Mouse (Mus musculus): Measurements from ENCODE around the gene Vdac1.
A peak's percentile ranks its signal among the peaks of the same experiment; 100 is the strongest.

Gene Vdac1

GRCm38 (mm10) chr11:52402566-52402965 is 41.9 kb downstream of the Vdac1 start:
- H3K36me3 ChIP-seq (ENCODE audit: control insufficient read depth, insufficient read depth, low read length, poor library complexity, severe bottlenecking): peaks cover 2% of the 10 kb centered on the region; the same call in 1 of the 2 replicates
- no peaks in the 10 kb centered on the region for H3K27me3 ChIP-seq (ENCODE audit: control insufficient read depth, insufficient read depth, low read length, poor library complexity, severe bottlenecking)
- DNase-seq (ENCODE audit: low read depth, low spot score): no peak

DNA sequence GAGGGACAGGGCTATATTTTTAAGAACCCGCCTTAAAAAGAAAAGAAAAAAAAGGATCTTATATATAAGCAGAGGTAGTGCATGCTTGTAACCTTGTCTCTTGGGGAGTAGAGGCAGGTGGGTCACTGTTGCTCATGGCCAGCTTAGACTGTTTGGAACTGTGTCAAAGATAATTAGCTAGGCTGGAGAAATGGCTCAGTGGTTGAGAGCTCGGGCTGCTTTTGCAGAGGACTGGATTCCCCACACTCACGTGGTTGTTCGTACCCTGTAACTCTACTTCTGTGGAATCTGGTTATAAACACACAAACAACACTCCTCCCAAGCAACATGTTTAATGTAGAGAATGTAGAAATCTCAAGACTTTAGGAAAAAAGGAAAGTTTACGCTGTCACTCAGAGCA is 43.5 kb downstream of the Vdac1 start:
- peaks cover 8% of the 10 kb centered on the region for H3K36me3 ChIP-seq (ENCODE audit: control insufficient read depth, insufficient read depth, low read length, poor library complexity, severe bottlenecking)
- no peak for DNase-seq (ENCODE audit: low read depth, low spot score)
- H3K27me3 ChIP-seq (ENCODE audit: control insufficient read depth, insufficient read depth, low read length, poor library complexity, severe bottlenecking): no peaks in the 10 kb centered on the region

DNA sequence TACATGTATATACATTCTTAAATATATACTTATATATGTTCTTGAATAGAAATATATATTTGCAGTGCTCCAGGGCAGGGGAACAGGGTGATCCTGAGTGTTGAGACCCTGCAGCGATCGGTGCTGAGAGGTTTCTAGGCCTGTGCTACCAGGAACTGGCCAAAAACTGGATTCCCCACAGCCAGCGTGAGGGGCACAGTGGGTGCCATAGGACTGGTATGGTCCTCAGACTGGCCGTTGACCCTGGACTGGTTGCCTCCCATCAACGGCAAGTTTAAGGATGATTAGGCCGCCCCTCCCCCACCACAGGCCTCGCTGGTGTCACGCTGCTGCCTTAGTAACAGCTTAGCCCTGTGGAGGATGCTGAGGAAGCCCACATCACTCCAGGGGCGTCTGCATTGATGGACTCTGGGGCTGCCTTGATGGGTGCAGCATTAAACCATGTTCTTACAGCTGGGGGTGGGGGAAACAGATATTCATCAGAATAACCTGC is 44.6 kb downstream of the Vdac1 start:
- no peak for DNase-seq (ENCODE audit: low read depth, low spot score)
- Histone ChIP-seq H3K27me3 (ENCODE audit: control insufficient read depth, insufficient read depth, low read length, poor library complexity, severe bottlenecking) (no peaks in the 10 kb centered on the region), H3K36me3 (ENCODE audit: control insufficient read depth, insufficient read depth, low read length, poor library complexity, severe bottlenecking) (peaks cover 8% of the 10 kb centered on the region)

- Histone ChIP-seq H3K36me3 (ENCODE audit: control insufficient read depth, insufficient read depth, low read length, poor library complexity, severe bottlenecking) (peaks cover 8% of the 10 kb centered on the region), H3K27me3 (ENCODE audit: control insufficient read depth, insufficient read depth, low read length, poor library complexity, severe bottlenecking) (no peaks in the 10 kb centered on the region)
- DNase-seq (ENCODE audit: low read depth, low spot score): no peak
These were observed 48.7 kb downstream of the Vdac1 start for GRCm38 (mm10) chr11:52409316-52409715.

GRCm38 (mm10) chr11:52418358-52418757 is 57.7 kb downstream of the Vdac1 start:
- no peak for DNase-seq (ENCODE audit: low read depth, low spot score)
- H3K27me3 ChIP-seq (ENCODE audit: control insufficient read depth, insufficient read depth, low read length, poor library complexity, severe bottlenecking): no peaks in the 10 kb centered on the region
- no peaks in the 10 kb centered on the region for H3K36me3 ChIP-seq (ENCODE audit: control insufficient read depth, insufficient read depth, low read length, poor library complexity, severe bottlenecking)

GRCm38 (mm10) chr11:52419246-52419645 is 58.6 kb downstream of the Vdac1 start:
- DNase-seq (ENCODE audit: low read depth, low spot score): no peak
- Histone ChIP-seq H3K36me3 (ENCODE audit: control insufficient read depth, insufficient read depth, low read length, poor library complexity, severe bottlenecking) (no peaks in the 10 kb centered on the region), H3K27me3 (ENCODE audit: control insufficient read depth, insufficient read depth, low read length, poor library complexity, severe bottlenecking) (no peaks in the 10 kb centered on the region)

DNA sequence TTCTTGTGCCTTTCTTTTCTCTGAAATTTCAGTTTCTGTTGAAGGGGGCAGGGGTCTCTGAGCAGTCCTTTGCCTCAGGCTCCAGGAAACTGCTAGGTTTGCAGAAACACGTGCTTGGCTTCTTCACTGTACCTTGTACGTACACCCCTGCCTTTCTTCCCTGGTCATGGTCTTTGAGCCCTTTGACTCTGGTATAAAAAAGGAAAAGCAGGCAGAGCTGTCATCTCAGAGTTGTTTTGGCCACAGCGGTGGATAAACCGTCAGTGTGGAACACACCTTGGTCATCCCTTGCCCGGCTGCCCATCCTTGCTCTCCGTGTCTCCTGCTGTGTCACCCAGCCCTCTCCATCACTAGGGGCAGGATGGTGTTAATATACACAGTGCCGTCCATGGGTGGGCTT is 59.2 kb downstream of the Vdac1 start:
- no peak for DNase-seq (ENCODE audit: low read depth, low spot score)

DNA sequence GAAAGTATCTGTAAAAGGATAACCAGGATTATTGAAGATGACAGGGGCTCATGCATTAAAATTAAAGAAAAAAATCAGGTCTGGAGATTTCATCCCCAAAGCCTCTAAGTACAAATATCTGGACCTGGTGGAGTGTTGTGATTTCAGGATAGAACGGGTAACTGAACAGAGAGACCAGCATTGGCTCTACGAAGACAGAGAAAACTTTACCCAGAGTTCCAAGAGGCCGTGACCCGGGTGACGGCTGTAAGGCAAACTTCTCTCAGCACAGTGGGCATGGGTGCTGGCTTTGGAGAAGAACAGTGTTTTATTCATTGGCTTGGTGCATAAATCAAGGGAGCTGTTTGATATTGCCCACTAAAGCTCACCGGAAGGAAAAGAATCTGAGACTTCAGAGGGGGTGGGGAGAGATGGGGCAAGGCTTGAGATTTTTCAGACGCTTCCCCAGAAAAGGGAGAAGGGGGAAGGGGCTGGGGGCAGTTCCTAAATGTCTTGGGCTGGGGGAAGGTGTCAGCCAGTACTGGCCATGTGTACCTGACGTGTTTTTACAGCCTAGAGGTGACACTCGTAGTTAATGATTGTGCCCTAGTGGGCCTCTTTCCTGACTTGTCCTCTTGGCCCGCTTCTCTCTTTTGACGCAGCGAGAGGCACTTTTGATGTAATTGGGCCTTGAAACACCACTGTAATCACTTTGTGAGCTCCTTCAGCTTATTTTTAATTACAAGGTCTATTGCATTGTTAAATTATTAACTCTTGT is 59.8 kb downstream of the Vdac1 start:
- Histone ChIP-seq H3K27me3 (ENCODE audit: control insufficient read depth, insufficient read depth, low read length, poor library complexity, severe bottlenecking) (no peaks in the 10 kb centered on the region), H3K36me3 (ENCODE audit: control insufficient read depth, insufficient read depth, low read length, poor library complexity, severe bottlenecking) (no peaks in the 10 kb centered on the region)
- DNase-seq (ENCODE audit: low read depth, low spot score): no peak

More for the DNA sequence above, 59.2 kb downstream of the Vdac1 start:
- Histone ChIP-seq H3K36me3 (ENCODE audit: control insufficient read depth, insufficient read depth, low read length, poor library complexity, severe bottlenecking) (no peaks in the 10 kb centered on the region), H3K27me3 (ENCODE audit: control insufficient read depth, insufficient read depth, low read length, poor library complexity, severe bottlenecking) (no peaks in the 10 kb centered on the region)

DNA sequence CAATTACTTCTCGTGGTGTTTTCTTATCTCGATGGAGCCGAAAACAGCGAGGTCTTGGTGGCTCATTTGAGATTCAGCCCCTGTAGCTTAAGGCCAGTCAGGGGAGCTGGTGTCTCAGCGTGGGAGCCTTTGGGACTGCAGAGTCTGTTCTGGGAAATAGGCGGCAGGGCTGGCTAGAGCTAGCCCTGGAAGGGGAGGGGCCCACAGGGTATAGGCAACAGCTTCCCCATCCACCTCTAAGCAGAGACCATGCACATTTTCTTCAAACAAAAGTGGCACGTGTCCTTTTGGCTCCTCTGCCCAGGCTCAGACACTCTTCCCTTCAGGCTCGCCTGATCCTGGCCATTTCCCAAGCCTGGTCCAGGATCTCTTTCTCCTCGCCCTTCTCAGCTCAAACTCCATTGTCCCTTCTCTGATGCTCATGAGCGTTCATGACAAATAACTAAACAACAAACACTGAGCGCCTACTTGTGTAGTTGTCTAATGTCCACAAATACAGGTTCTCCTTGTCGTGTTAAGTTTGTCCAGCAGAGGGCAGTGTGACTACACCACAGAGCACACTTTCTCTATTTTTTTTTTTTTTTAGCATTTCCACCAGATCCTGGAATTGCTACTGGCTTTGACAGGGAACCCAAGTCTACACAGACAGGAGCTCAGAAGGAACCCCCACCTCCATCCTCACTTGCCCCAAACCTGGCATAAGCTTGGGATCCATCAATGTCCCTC is 60.6 kb downstream of the Vdac1 start:
- Histone ChIP-seq H3K36me3 (ENCODE audit: control insufficient read depth, insufficient read depth, low read length, poor library complexity, severe bottlenecking) (no peaks in the 10 kb centered on the region), H3K27me3 (ENCODE audit: control insufficient read depth, insufficient read depth, low read length, poor library complexity, severe bottlenecking) (no peaks in the 10 kb centered on the region)
- peak; percentile 76 for DNase-seq (ENCODE audit: low read depth, low spot score)

DNA sequence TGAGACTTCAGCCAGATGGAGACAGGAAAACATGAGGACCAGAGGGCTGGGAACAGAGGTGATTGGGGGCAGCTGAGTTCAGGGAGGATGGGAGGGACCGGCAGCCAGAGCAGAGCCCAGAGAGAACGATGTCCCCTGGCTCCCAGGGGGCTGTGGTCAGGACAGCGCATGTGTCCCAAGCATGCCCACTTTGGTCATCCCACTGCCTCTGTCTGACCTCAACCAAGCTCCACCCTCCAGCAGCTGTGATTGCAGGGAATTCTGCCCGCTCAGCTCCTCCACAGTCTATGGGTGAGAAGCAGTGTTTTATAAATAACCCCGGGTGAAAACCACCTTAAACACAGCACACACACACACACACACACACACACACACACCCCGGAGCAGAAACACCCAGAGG is 68.8 kb downstream of the Vdac1 start:
- no peak for DNase-seq (ENCODE audit: low read depth, low spot score)
- H3K36me3 ChIP-seq (ENCODE audit: control insufficient read depth, insufficient read depth, low read length, poor library complexity, severe bottlenecking): no peaks in the 10 kb centered on the region
- no peaks in the 10 kb centered on the region for H3K27me3 ChIP-seq (ENCODE audit: control insufficient read depth, insufficient read depth, low read length, poor library complexity, severe bottlenecking)

GRCm38 (mm10) chr11:52431594-52431993 is 70.9 kb downstream of the Vdac1 start:
- H3K36me3 ChIP-seq (ENCODE audit: control insufficient read depth, insufficient read depth, low read length, poor library complexity, severe bottlenecking): no peaks in the 10 kb centered on the region
- DNase-seq (ENCODE audit: low read depth, low spot score): no peak
- H3K27me3 ChIP-seq (ENCODE audit: control insufficient read depth, insufficient read depth, low read length, poor library complexity, severe bottlenecking): no peaks in the 10 kb centered on the region

DNA sequence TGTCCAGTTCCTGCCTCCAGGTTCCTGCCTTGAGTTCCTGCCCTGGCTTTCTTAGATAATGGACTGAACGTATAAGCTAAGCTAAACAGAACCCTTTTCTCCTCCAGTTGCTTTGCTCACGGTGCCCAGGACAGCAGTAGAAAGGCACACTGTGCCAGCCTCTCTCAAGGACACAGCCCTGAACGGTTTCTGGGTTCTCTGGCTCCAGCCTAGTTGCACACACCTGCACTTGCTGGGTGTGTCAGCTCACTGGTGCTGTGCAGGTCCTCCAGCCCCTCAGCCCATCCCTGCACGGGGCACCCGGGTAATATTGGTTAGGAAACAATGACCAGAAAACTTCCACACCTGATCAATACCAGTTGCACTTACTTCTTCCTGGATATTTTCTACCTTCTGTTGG is 71.5 kb downstream of the Vdac1 start:
- Histone ChIP-seq H3K36me3 (ENCODE audit: control insufficient read depth, insufficient read depth, low read length, poor library complexity, severe bottlenecking) (no peaks in the 10 kb centered on the region), H3K27me3 (ENCODE audit: control insufficient read depth, insufficient read depth, low read length, poor library complexity, severe bottlenecking) (no peaks in the 10 kb centered on the region)
- no peak for DNase-seq (ENCODE audit: low read depth, low spot score)

- no peak for DNase-seq (ENCODE audit: low read depth, low spot score)
These were observed 72.6 kb downstream of the Vdac1 start for GRCm38 (mm10) chr11:52433076-52433796.

DNA sequence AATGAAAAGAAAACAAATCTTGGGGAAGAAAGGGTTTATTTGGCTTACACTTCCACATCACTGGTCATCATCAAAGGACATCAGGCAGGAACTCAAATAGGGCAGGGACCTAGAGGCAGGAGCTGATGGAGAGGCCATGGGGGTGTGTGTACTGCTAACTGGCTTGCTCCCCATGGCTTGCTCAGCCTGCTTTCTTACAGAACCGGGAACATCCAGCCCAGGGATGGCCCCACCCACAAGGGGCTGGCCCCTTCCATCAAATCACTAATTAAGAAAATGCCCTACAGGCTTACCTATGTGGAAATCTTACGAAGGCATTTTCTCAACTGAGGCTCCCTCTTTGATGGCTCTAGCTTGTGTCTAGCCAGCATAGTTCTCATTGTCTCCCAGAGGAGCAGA is 73.1 kb downstream of the Vdac1 start:
- no peaks in the 10 kb centered on the region for H3K36me3 ChIP-seq (ENCODE audit: control insufficient read depth, insufficient read depth, low read length, poor library complexity, severe bottlenecking)

More at GRCm38 (mm10) chr11:52433076-52433796, 72.6 kb downstream of the Vdac1 start:
- no peaks in the 10 kb centered on the region for H3K36me3 ChIP-seq (ENCODE audit: control insufficient read depth, insufficient read depth, low read length, poor library complexity, severe bottlenecking)
- H3K27me3 ChIP-seq (ENCODE audit: control insufficient read depth, insufficient read depth, low read length, poor library complexity, severe bottlenecking): no peaks in the 10 kb centered on the region

DNA sequence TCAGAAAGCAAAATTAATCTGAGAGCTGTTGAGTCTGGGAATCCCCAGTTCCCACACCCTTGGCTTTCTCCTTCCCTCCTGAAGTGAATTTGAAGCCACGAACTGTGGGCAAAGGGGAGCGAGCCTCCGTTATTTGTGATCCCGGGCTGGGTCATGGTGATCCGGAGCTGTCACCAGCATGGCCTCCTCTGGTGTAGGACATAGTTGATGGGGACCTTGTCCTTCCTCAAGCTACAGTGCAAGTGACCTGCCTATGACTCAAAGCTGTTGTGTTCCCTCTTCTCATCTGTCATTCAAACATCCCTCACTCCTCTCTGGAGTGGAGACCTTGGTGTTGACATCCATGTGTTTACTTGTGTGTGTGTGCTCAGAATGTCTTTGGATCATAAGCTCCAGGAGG is 74.8 kb downstream of the Vdac1 start:
- Histone ChIP-seq H3K36me3 (ENCODE audit: control insufficient read depth, insufficient read depth, low read length, poor library complexity, severe bottlenecking) (no peaks in the 10 kb centered on the region), H3K27me3 (ENCODE audit: control insufficient read depth, insufficient read depth, low read length, poor library complexity, severe bottlenecking) (no peaks in the 10 kb centered on the region)
- DNase-seq (ENCODE audit: low read depth, low spot score): no peak

More for the DNA sequence above, 73.1 kb downstream of the Vdac1 start:
- DNase-seq (ENCODE audit: low read depth, low spot score): no peak
- no peaks in the 10 kb centered on the region for H3K27me3 ChIP-seq (ENCODE audit: control insufficient read depth, insufficient read depth, low read length, poor library complexity, severe bottlenecking)

All from splenic B cell, adult 2 months (primary cell).